ENCODE assay signal across 11 mouse cellular contexts in genomic region chr8:12941161-12941926, GRCm38 (mm10).
"Had no signal": no experiment of that assay in that cellular context is flagged by ENCODE, and none has a peak within 500 bp of the region (broad histone marks: within the 10 kb centered on the region; RNA-seq: fewer than 3 reads in every experiment).

No protein-coding gene starts in this region.

- H3K27ac ChIP-seq: limb, embryonic 10.5 days; liver, embryonic 12.5 days; neural tube, embryonic 12.5 days had no signal

- H3K9ac ChIP-seq: liver, embryonic 12.5 days; neural tube, embryonic 12.5 days had no signal

- DNase-seq: kidney, adult 18-20 months; kidney, postnatal 10 days; kidney, postnatal 4 days; lung, postnatal 4 days; midbrain, embryonic 14.5 days; thymus, postnatal 14 days had no signal

- H3K4me1 ChIP-seq: neural tube, embryonic 12.5 days had no signal

- H3K4me3 ChIP-seq: limb, embryonic 10.5 days; liver, embryonic 12.5 days; midbrain, embryonic 10.5 days; myocyte; neural tube, embryonic 12.5 days had no signal

- H3K9me3 ChIP-seq: limb, embryonic 10.5 days; liver, embryonic 12.5 days; midbrain, embryonic 10.5 days; neural tube, embryonic 12.5 days had no signal

- H3K36me3 ChIP-seq: limb, embryonic 10.5 days; liver, embryonic 12.5 days; midbrain, embryonic 10.5 days had no signal

- H3K4me2 ChIP-seq: liver, embryonic 12.5 days; neural tube, embryonic 12.5 days had no signal

- H3K27me3 ChIP-seq: neural tube, embryonic 12.5 days had no signal

- ATAC-seq: liver, embryonic 12.5 days had no signal
